Mouse (Mus musculus) forebrain, embryonic 16.5 days (tissue): ENCODE results near the gene Rrad. TPM values are rescaled to one million over a fixed set of nuclear protein-coding genes. Genes with fewer than 3 reads are reported as not detected.

Source experiments
- ATAC-seq: fragments of 200-750 bp; cut with Nextera tagmentation; 2 replicates; pipeline ENCODE4 v1.8.0; 2017; ENCODE audit warnings: mild to moderate bottlenecking, moderate library complexity
- H3K27ac ChIP-seq: fragments of 300-500 bp; sonication (generic); 2 replicates; pipeline ENCODE4 v1.5.1; 2014; ENCODE audit warnings: low read length, control low read depth
- H3K27me3 ChIP-seq: fragments of 300-500 bp; sonication (generic); replicated peaks from 2 replicates; pipeline ENCODE4 v1.6.1; 2014; ENCODE audit warnings: low read length; ENCODE audit not compliant: control insufficient read depth, insufficient read depth
- H3K36me3 ChIP-seq: fragments of 300-500 bp; sonication (generic); 2 replicates; pipeline ENCODE4 v1.6.1; 2014; ENCODE audit not compliant: control insufficient read depth, insufficient read depth
- H3K4me1 ChIP-seq: fragments of 300-500 bp; sonication (generic); replicated peaks from 2 replicates; pipeline ENCODE4 v1.6.1; 2014; ENCODE audit warnings: low read length; ENCODE audit not compliant: control insufficient read depth, insufficient read depth
- H3K4me2 ChIP-seq: fragments of 300-500 bp; sonication (generic); 2 replicates; pipeline ENCODE4 v1.6.1; 2014; ENCODE audit warnings: mild to moderate bottlenecking, low read length, control low read depth
- H3K4me3 ChIP-seq: fragments of 300-500 bp; sonication (generic); replicated peaks from 2 replicates; pipeline ENCODE4 v1.5.1; 2014; ENCODE audit warnings: mild to moderate bottlenecking, low read length, control low read depth
- H3K9ac ChIP-seq: fragments of 300-500 bp; sonication (generic); replicated peaks from 2 replicates; pipeline ENCODE4 v1.6.1; 2014; ENCODE audit warnings: low read depth, low read length, control low read depth
- H3K9me3 ChIP-seq: fragments of 300-500 bp; sonication (generic); 2 replicates; pipeline ENCODE4 v1.6.1; 2016; ENCODE audit warnings: low read length; ENCODE audit not compliant: control insufficient read depth
- WGBS: fragments of 180-500 bp; shearing (Covaris S2); extraction: QIAGEN DNeasy Blood & Tissue Kit; methylation state at CpG from one replicate; pipeline ENCODE4 v1.1.7; 2014; 5-methylcytosine and 5-hydroxymethylcytosine counted together
- polyA plus RNA-seq: library from polyadenylated mRNA; unstranded; fragments of >200 nt; fragmentation: Nextera tagmentation; extraction: Ambion mirVana; gene quantifications from 2 replicates; pipeline ENCODE4 v1.2.1, GENCODE M21; 2015

Gene Rrad
- polyA plus RNA-seq, 1 experiment from 2014 or later = 2.4 TPM

DNA sequence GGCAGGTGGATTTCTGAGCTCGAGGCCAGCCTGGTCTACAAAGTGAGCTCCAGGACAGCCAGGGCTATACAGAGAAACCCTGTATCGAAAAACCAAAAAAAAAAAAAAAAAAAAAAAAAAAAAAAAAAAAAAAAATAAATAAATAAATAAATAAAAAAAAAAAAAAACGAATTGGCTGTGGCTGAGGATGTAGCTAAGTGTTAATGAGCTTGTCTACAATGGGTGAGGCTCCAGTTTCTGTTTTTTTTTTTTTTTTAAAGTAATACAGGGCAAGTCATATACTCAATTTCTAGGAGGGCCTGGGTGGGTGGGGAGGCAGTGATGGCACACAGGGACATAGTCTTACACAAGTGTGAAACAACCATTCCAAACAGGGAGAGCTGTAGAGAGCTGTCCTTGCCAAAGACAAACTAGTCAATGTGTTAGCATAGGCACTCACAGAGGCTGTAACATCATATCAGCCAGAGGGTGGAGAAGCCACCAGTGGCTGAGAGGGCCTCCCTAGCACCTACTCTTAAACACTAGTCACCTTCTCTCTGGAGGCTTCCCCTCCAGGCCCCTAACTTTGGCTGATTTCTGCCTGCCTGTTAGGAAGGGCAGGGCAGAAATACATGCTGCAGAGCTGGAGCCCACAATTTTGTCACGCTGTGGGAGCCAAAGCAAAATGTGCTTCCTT, 3.9 kb downstream of the Rrad start:
- no peaks in the 10 kb centered on the region for H3K9me3 ChIP-seq
- H3K4me2 ChIP-seq = no peak overlapping the region
- WGBS = 66% methylated on average over 3 of the region's 4 CpGs
- H3K4me3 ChIP-seq = no peak overlapping the region
- no peak for ATAC-seq
- no peaks in the 10 kb centered on the region for H3K36me3 ChIP-seq
- peaks cover 2% of the 10 kb centered on the region; the same call in 1 of the 2 replicates for H3K27me3 ChIP-seq
- H3K27ac ChIP-seq = no peak overlapping the region
- H3K9ac ChIP-seq = no peak overlapping the region
- peaks cover 10% of the 10 kb centered on the region for H3K4me1 ChIP-seq

DNA sequence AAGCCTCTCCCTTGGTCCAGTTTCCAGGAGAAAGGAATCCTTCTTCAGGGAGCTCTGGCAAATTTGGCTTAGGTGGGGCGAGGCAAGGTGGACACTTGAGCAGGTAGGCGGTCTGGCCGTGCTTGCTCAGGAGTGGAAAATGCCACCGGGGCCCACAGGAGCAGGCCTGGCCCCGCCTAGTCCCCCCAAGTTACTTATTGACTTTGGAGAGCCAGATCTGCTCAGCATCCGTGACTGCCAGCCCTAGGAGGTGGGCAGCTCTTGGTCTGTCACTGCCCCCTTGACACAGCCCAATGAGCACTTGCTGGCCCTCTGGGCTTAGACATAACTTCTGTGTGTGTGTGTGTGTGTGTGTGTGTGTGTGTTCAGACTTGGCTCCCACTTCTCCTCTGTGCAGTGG, 7.0 kb downstream of the Rrad start, which contains the start of gene Cdh16:
TSS of gene Cdh16 (minus strand) at position 236 of the 400 bp plus-strand sequence.
- H3K27ac ChIP-seq = no peak within 1 kb of the TSS
- H3K27me3 ChIP-seq = peaks cover 4% of the 10 kb centered on the region; the same call in 1 of the 2 replicates
- 85% methylated on average over 6 of the region's 6 CpGs for WGBS
- no peaks in the 10 kb centered on the region for H3K36me3 ChIP-seq
- no peaks in the 10 kb centered on the region for H3K9me3 ChIP-seq
- ATAC-seq = no peak
- no peaks in the 10 kb centered on the region for H3K4me1 ChIP-seq
- H3K9ac ChIP-seq = no peak within 1 kb of the TSS
- no peak within 1 kb of the TSS for H3K4me2 ChIP-seq
- H3K4me3 ChIP-seq = no peak within 1 kb of the TSS

DNA sequence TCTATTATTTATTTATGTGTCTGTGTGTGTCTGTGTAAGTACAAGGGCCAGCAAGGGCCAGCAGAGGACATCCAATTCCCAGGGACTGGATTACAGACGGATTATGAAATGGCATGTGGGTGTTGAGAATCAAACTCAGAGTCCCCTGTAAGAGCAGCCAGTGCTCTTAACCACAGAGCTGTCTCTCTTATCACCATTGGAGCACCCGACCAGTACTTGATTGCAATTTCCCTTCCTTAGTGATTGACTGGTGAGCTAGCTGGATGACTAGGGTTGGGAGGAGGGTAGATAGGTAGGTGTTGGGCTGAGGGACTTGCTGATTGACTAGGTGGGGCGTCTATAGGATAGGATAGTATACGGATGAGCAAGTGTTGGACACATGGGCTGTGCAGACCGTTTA, 10.4 kb downstream of the Rrad start:
- Histone ChIP-seq H3K4me1 (no peaks in the 10 kb centered on the region), H3K36me3 (no peaks in the 10 kb centered on the region), H3K9me3 (no peaks in the 10 kb centered on the region), H3K9ac (no peak overlapping the region), H3K27ac (no peak overlapping the region), H3K27me3 (peaks cover 4% of the 10 kb centered on the region; the same call in 1 of the 2 replicates), H3K4me2 (no peak overlapping the region), H3K4me3 (no peak overlapping the region)
- no peak for ATAC-seq
- 78% methylated on average over 5 of the region's 5 CpGs for WGBS

DNA sequence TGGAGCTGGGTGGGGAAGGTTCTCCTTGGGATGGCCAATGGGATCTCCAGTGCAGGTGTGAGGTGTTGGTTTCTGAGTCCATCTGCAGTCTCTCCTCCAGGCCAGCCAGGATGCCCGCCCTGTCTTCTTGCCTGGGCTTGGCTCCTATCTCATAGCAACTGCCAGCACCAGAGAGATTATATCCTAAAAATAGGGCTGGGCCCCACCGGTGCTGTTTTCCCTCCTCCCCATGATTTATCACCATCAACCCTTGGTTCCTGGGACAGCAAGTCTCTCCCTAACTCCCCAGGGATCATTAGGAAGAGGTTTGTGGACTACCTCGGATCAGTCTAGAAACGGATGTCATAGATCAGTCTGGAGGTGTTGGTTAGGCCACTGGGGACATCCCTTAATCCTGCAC, 18.0 kb downstream of the Rrad start:
- ATAC-seq = no peak
- no peaks in the 10 kb centered on the region for H3K4me1 ChIP-seq
- H3K27ac ChIP-seq = no peak overlapping the region
- H3K36me3 ChIP-seq = no peaks in the 10 kb centered on the region
- H3K9ac ChIP-seq = no peak overlapping the region
- H3K27me3 ChIP-seq = no peaks in the 10 kb centered on the region
- no peaks in the 10 kb centered on the region for H3K9me3 ChIP-seq
- no peak overlapping the region for H3K4me3 ChIP-seq
- 88% methylated on average over 4 of the region's 4 CpGs for WGBS
- no peak overlapping the region for H3K4me2 ChIP-seq

DNA sequence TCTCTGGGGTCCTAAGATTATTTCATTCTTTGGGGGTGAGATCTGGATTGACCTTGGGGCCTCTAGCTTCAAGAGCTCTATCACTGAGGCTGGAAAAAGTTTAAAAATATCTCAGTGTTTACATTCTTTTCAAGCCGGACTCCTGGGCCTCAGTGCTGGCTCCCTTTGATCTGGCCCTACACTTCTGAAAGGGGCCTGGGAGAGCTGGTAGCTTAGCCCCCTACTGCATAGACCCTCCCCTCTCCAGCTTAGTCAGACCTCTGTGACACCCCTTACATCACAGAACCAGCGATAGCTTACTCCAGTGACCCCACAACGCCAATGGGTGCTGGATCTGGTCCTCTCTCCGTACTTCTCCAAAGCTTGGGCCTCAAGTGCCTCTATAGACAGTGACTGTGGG, 19.5 kb downstream of the Rrad start:
- Histone ChIP-seq H3K36me3 (no peaks in the 10 kb centered on the region), H3K27ac (no peak overlapping the region), H3K27me3 (no peaks in the 10 kb centered on the region), H3K9ac (no peak overlapping the region), H3K4me1 (no peaks in the 10 kb centered on the region), H3K4me3 (no peak overlapping the region), H3K9me3 (no peaks in the 10 kb centered on the region), H3K4me2 (no peak overlapping the region)
- 83% methylated on average over 4 of the region's 4 CpGs for WGBS
- no peak for ATAC-seq

DNA sequence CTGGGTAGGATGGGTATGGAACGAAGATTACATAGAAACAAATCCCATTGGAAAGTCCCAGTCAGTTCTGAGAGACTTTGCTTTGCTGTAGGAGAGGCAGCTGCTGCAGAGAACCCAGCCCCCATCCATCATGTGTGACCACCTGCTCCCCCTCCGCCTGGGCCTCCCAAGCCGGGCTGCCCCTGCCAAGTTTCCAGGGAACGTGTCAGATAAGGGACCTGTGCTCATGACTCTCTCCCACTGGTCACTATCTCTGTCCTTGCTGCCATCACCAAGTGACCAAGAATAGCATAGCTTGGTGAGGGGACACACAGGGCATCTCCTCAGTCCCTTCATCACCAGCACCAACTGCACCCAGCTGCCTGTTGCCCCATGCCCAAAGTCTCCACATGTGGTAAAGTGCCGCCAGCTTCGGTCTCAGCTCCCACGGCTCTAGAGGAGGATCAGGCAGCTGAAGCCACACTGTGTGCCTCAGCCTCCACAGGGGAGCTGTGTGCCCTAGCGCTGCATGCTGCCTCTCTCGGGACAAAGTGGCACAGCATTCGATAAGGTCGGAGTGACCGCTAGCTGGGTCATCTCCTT, 20.9 kb downstream of the Rrad start:
- ATAC-seq = no peak
- 83% methylated on average over 12 of the region's 12 CpGs for WGBS

DNA sequence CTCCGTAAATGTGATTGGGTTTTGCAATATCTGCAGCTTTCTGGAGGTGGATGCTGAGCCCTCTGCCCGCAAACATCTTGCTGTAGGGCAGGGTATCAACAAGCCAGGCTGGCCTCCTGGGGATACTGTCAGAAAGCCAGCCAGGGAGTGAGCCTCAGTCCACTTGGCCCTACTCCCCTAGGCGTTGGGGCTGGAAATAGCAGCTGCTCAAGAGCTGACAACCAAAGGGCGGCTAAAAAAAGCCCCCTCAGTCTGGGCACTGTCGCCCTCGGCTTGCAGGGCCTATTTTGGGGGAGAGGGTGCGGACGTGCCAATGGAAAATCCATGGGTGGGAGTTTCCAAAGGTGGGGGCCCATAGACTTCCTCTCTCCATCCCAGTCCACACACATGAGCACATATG, 21.9 kb downstream of the Rrad start:
- H3K27ac ChIP-seq = no peak overlapping the region
- H3K4me3 ChIP-seq = no peak overlapping the region
- ATAC-seq = no peak
- WGBS = 74% methylated on average over 8 of the region's 8 CpGs
- no peak overlapping the region for H3K4me2 ChIP-seq
- H3K9ac ChIP-seq = no peak overlapping the region
- no peaks in the 10 kb centered on the region for H3K36me3 ChIP-seq
- H3K4me1 ChIP-seq = no peaks in the 10 kb centered on the region
- H3K27me3 ChIP-seq = no peaks in the 10 kb centered on the region
- H3K9me3 ChIP-seq = no peaks in the 10 kb centered on the region

More for the DNA sequence above, 20.9 kb downstream of the Rrad start:
- H3K27me3 ChIP-seq = no peaks in the 10 kb centered on the region
- H3K9me3 ChIP-seq = no peaks in the 10 kb centered on the region
- no peak overlapping the region for H3K27ac ChIP-seq
- H3K4me3 ChIP-seq = no peak overlapping the region
- H3K9ac ChIP-seq = no peak overlapping the region
- H3K36me3 ChIP-seq = no peaks in the 10 kb centered on the region
- H3K4me2 ChIP-seq = no peak overlapping the region
- no peaks in the 10 kb centered on the region for H3K4me1 ChIP-seq

DNA sequence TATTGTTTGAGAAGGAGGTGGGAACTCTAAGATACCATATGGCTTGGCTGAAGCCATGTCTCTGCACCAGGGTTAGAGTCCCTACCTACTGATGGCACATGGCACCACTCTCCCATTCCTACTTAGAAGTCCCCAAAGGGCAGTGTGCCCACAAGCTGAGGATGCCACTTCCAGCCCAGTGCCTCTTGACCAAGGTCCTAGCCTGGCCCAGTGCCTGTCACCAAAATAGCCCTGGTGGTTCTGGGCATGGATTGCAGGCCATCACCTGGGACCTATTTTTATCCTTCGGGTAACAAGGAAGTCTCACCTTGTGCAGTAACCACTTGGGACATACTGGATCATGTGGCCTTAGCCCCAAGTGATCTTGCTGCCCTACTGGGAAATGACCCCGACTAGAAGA, 23.2 kb downstream of the Rrad start:
- no peak overlapping the region for H3K4me2 ChIP-seq
- no peak overlapping the region for H3K4me3 ChIP-seq
- no peak overlapping the region for H3K27ac ChIP-seq
- H3K27me3 ChIP-seq = no peaks in the 10 kb centered on the region
- no peaks in the 10 kb centered on the region for H3K9me3 ChIP-seq
- no peak overlapping the region for H3K9ac ChIP-seq
- no peaks in the 10 kb centered on the region for H3K4me1 ChIP-seq
- ATAC-seq = no peak
- 86% methylated on average over 2 of the region's 2 CpGs for WGBS
- no peaks in the 10 kb centered on the region for H3K36me3 ChIP-seq

DNA sequence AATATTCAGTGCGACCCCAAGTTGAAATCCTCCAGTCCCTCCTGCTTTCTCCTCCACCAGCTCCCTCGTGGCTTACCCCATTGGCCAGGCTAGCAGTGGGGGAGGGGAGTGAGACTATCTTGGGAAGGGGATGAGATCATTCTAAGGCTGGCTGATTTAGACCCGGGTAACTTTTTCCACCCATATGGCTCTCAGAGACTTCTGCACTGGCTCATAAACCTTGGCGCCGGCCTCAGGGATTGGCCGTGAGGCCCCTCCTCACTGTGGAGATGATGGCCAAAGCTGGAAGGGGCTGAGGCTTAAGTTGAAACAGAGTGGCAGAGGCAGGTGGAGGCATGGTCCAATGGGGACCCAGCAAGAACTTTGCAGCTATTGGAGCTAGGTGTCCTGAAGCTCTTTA, 24.8 kb downstream of the Rrad start:
- Histone ChIP-seq H3K4me1 (0 out of 2 replicates have a peak, but pooled peaks cover 3% of the 10 kb centered on the region), H3K27ac (no peak overlapping the region), H3K27me3 (0 out of 2 replicates have a peak, but pooled peaks cover 1% of the 10 kb centered on the region), H3K9me3 (no peaks in the 10 kb centered on the region), H3K36me3 (no peaks in the 10 kb centered on the region), H3K9ac (no peak overlapping the region), H3K4me2 (no peak overlapping the region), H3K4me3 (no peak overlapping the region)
- ATAC-seq = no peak
- 53% methylated on average over 6 of the region's 6 CpGs for WGBS
